Mouse (Mus musculus) lung, postnatal 0 days (tissue): ENCODE measurements around the gene Lclat1. TPM values are rescaled to one million over a fixed set of nuclear protein-coding genes. Genes with fewer than 3 reads are reported as not detected.
"Not testable (repeated sequence)": the region's sequence is repeated elsewhere in the genome, so short reads cannot be mapped to it uniquely, and the experiment has no call there.

ENCODE experiments used
- ATAC-seq: fragments of 200-750 bp; cut with Nextera tagmentation; 2 replicates; pipeline ENCODE4 v1.8.0; 2017; ENCODE audit warnings: moderate library complexity
- DNase-seq: peaks from one replicate; pipeline ENCODE4 v3.0.0-alpha.2; 2016; ENCODE audit warnings: low spot score
- H3K27ac ChIP-seq: fragments of 300-500 bp; sonication (generic); 2 replicates; pipeline ENCODE4 v1.5.1; 2014; ENCODE audit warnings: antibody characterized with exemption, mild to moderate bottlenecking, low read length, mixed read lengths
- H3K27me3 ChIP-seq: fragments of 300-500 bp; sonication (generic); replicated peaks from 2 replicates; pipeline ENCODE4 v1.6.1; 2014; ENCODE audit warnings: low read length, mixed read lengths; ENCODE audit not compliant: insufficient read depth
- H3K36me3 ChIP-seq: fragments of 300-500 bp; sonication (generic); 2 replicates; pipeline ENCODE4 v1.6.1; 2014; ENCODE audit warnings: low read length, mixed read lengths; ENCODE audit not compliant: insufficient read depth
- H3K4me1 ChIP-seq: fragments of 300-500 bp; sonication (generic); 2 replicates; pipeline ENCODE4 v1.6.1; 2014; ENCODE audit warnings: antibody characterized with exemption, low read depth, low read length, mixed read lengths; ENCODE audit not compliant: insufficient read depth
- H3K4me2 ChIP-seq: fragments of 300-500 bp; sonication (generic); replicated peaks from 2 replicates; pipeline ENCODE4 v1.6.1; 2014; ENCODE audit warnings: low read depth, mild to moderate bottlenecking, low read length, moderate library complexity, mixed read lengths
- H3K4me3 ChIP-seq: fragments of 300-500 bp; sonication (generic); 2 replicates; pipeline ENCODE4 v1.5.1; 2014; ENCODE audit warnings: low read depth, low read length
- H3K9ac ChIP-seq: fragments of 300-500 bp; sonication (generic); replicated peaks from 2 replicates; pipeline ENCODE4 v1.6.1; 2014; ENCODE audit warnings: low read depth, mild to moderate bottlenecking
- H3K9me3 ChIP-seq: fragments of 300-500 bp; sonication (generic); 2 replicates; pipeline ENCODE4 v1.6.1; 2016; ENCODE audit warnings: low read length, mixed read lengths
- CTCF ChIP-seq: IDR thresholded peaks from 2 replicates; pipeline ENCODE4 v1.5.1; 2016; ENCODE audit warnings: antibody characterized with exemption, mild to moderate bottlenecking
- EP300 ChIP-seq: IDR thresholded peaks from 2 replicates; pipeline ENCODE4 v1.6.1; 2016; ENCODE audit warnings: antibody characterized with exemption, mild to moderate bottlenecking, control low read depth
- WGBS: fragments of 180-500 bp; shearing (Covaris S2); extraction: QIAGEN DNeasy Blood & Tissue Kit; methylation state at CpG from one replicate; pipeline ENCODE4 v1.1.7; 2014; 5-methylcytosine and 5-hydroxymethylcytosine counted together
- polyA plus RNA-seq: library from polyadenylated mRNA; unstranded; fragments of >200 nt; fragmentation: Nextera tagmentation; extraction: Ambion mirVana; gene quantifications from 2 replicates; pipeline ENCODE4 v1.2.1, GENCODE M21; 2015

Lclat1 gene
- polyA plus RNA-seq, 1 experiment from 2014 or later, result 10.2 TPM

GRCm38 (mm10) chr17:73251812-73252608 is 144.2 kb downstream of the Lclat1 start:
- Histone ChIP-seq H3K27me3 (no peaks in the 10 kb centered on the region), H3K4me2 (no peak overlapping the region), H3K9me3 (no peaks in the 10 kb centered on the region), H3K4me3 (no peak overlapping the region), H3K36me3 (no peaks in the 10 kb centered on the region), H3K27ac (no peak overlapping the region), H3K9ac (no peak overlapping the region), H3K4me1 (no peaks in the 10 kb centered on the region)
- WGBS, result 52% methylated on average over 11 of the region's 11 CpGs
- no peak for TF ChIP-seq EP300
- TF ChIP-seq CTCF, result no peak
- ATAC-seq, result no peak
- DNase-seq, result no peak

- no peak; the same call in 1 of the 2 replicates for ATAC-seq
Measured at GRCm38 (mm10) chr17:73253291-73253969, 145.6 kb downstream of the Lclat1 start.

GRCm38 (mm10) chr17:73255801-73256200 is 148.0 kb downstream of the Lclat1 start:
- Histone ChIP-seq H3K36me3 (no peaks in the 10 kb centered on the region), H3K4me2 (no peak overlapping the region), H3K4me1 (no peaks in the 10 kb centered on the region), H3K9ac (no peak overlapping the region), H3K27ac (no peak overlapping the region), H3K4me3 (no peak overlapping the region), H3K27me3 (no peaks in the 10 kb centered on the region), H3K9me3 (no peaks in the 10 kb centered on the region)
- ATAC-seq (no peak), DNase-seq (no peak)
- 85% methylated on average over 5 of the region's 5 CpGs for WGBS
- no peak for TF ChIP-seq EP300
- no peak for TF ChIP-seq CTCF

More at GRCm38 (mm10) chr17:73253291-73253969, 145.6 kb downstream of the Lclat1 start:
- H3K4me1 ChIP-seq, result no peaks in the 10 kb centered on the region
- 53% methylated on average over 10 of the region's 10 CpGs for WGBS
- no peak overlapping the region for H3K4me3 ChIP-seq
- peak; percentile 18 for DNase-seq
- H3K36me3 ChIP-seq, result no peaks in the 10 kb centered on the region
- no peaks in the 10 kb centered on the region for H3K27me3 ChIP-seq
- no peak for TF ChIP-seq CTCF
- no peak for TF ChIP-seq EP300
- H3K4me2 ChIP-seq, result no peak overlapping the region
- H3K9ac ChIP-seq, result no peak overlapping the region
- H3K27ac ChIP-seq, result no peak overlapping the region
- H3K9me3 ChIP-seq, result no peaks in the 10 kb centered on the region

GRCm38 (mm10) chr17:73258620-73259019 is 150.8 kb downstream of the Lclat1 start:
- H3K4me3 ChIP-seq, result no peak overlapping the region
- no peak overlapping the region for H3K27ac ChIP-seq
- H3K9me3 ChIP-seq, result no peaks in the 10 kb centered on the region
- 28% methylated on average over 12 of the region's 12 CpGs for WGBS
- no peaks in the 10 kb centered on the region for H3K36me3 ChIP-seq
- no peak overlapping the region for H3K4me2 ChIP-seq
- no peak overlapping the region for H3K9ac ChIP-seq
- no peaks in the 10 kb centered on the region for H3K27me3 ChIP-seq
- ATAC-seq (no peak), DNase-seq (peak; percentile 16)
- no peak for TF ChIP-seq EP300
- TF ChIP-seq CTCF, result no peak
- no peaks in the 10 kb centered on the region for H3K4me1 ChIP-seq

GRCm38 (mm10) chr17:73259258-73259657 is 151.5 kb downstream of the Lclat1 start:
- not testable (repeated sequence) for H3K4me2 ChIP-seq, H3K9ac ChIP-seq, H3K36me3 ChIP-seq, H3K9me3 ChIP-seq, H3K27ac ChIP-seq, H3K4me1 ChIP-seq, H3K27me3 ChIP-seq, DNase-seq, H3K4me3 ChIP-seq, ATAC-seq
- 81% methylated on average over 4 of the region's 5 CpGs for WGBS

- no peak for ATAC-seq
- no peak for TF ChIP-seq EP300
- TF ChIP-seq CTCF, result no peak
- H3K27ac ChIP-seq, result no peak overlapping the region
- 87% methylated on average over 2 of the region's 2 CpGs for WGBS
- no peaks in the 10 kb centered on the region for H3K36me3 ChIP-seq
- no peak overlapping the region for H3K4me3 ChIP-seq
- no peak overlapping the region for H3K4me2 ChIP-seq
- no peak for DNase-seq
- no peak overlapping the region for H3K9ac ChIP-seq
- no peaks in the 10 kb centered on the region for H3K9me3 ChIP-seq
- H3K4me1 ChIP-seq, result no peaks in the 10 kb centered on the region
- no peaks in the 10 kb centered on the region for H3K27me3 ChIP-seq
Measured at GRCm38 (mm10) chr17:73262558-73262957, 154.8 kb downstream of the Lclat1 start.
